Mouse (Mus musculus) kidney, postnatal 0 days (tissue): ENCODE data around the gene 4933402D24Rik. TPM values are rescaled to one million over a fixed set of nuclear protein-coding genes. Genes with fewer than 3 reads are reported as not detected.
A peak's percentile ranks its signal among the peaks of the same experiment; 100 is the strongest.

Experiments used
- ATAC-seq: fragments of 200-750 bp; cut with Nextera tagmentation; replicated peaks from 2 replicates; pipeline ENCODE4 v1.8.0; 2017; ENCODE audit warnings: low read depth, moderate number of reproducible peaks, moderate TSS enrichment, moderate library complexity; ENCODE audit not compliant: low FRiP score
- DNase-seq: peaks from one replicate; pipeline ENCODE4 v3.0.0-alpha.2; 2016; ENCODE audit warnings: low spot score
- H3K27ac ChIP-seq: fragments of 300-500 bp; sonication (generic); 2 replicates; pipeline ENCODE4 v1.5.1; 2014; ENCODE audit warnings: mild to moderate bottlenecking
- H3K27me3 ChIP-seq: fragments of 300-500 bp; sonication (generic); 2 replicates; pipeline ENCODE4 v1.6.1; 2014; ENCODE audit warnings: low read length, mixed read lengths; ENCODE audit not compliant: insufficient read depth
- H3K36me3 ChIP-seq: fragments of 300-500 bp; sonication (generic); 2 replicates; pipeline ENCODE4 v1.6.1; 2014; ENCODE audit warnings: low read length, mixed read lengths; ENCODE audit not compliant: insufficient read depth
- H3K4me1 ChIP-seq: fragments of 300-500 bp; sonication (generic); replicated peaks from 2 replicates; pipeline ENCODE4 v1.6.1; 2014; ENCODE audit warnings: antibody characterized with exemption, low read length, mixed read lengths; ENCODE audit not compliant: insufficient read depth
- H3K4me2 ChIP-seq: fragments of 300-500 bp; sonication (generic); 2 replicates; pipeline ENCODE4 v1.6.1; 2014; ENCODE audit warnings: mild to moderate bottlenecking, low read length, moderate library complexity, mixed read lengths
- H3K4me3 ChIP-seq: fragments of 300-500 bp; sonication (generic); replicated peaks from 2 replicates; pipeline ENCODE4 v1.5.1; 2014; ENCODE audit warnings: low read depth, low read length
- H3K9ac ChIP-seq: fragments of 300-500 bp; sonication (generic); 2 replicates; pipeline ENCODE4 v1.6.1; 2014; ENCODE audit warnings: low read depth, low read length
- H3K9me3 ChIP-seq: fragments of 300-500 bp; sonication (generic); replicated peaks from 2 replicates; pipeline ENCODE4 v1.6.1; 2016; ENCODE audit warnings: low read length, inconsistent platforms, mixed read lengths
- CTCF ChIP-seq: IDR thresholded peaks from 2 replicates; pipeline ENCODE4 v1.5.1; 2016; ENCODE audit warnings: antibody characterized with exemption, low read depth, mild to moderate bottlenecking, moderate library complexity
- WGBS: fragments of 180-500 bp; shearing (Covaris S2); extraction: QIAGEN DNeasy Blood & Tissue Kit; methylation state at CpG from one replicate; pipeline ENCODE4 v1.1.7; 2014; 5-methylcytosine and 5-hydroxymethylcytosine counted together
- polyA plus RNA-seq: library from polyadenylated mRNA; unstranded; fragments of >200 nt; fragmentation: Nextera tagmentation; extraction: Ambion mirVana; gene quantifications from 2 replicates; pipeline ENCODE4 v1.2.1, GENCODE M21; 2015

Gene 4933402D24Rik
- not detected in 2 replicates for polyA plus RNA-seq

DNA sequence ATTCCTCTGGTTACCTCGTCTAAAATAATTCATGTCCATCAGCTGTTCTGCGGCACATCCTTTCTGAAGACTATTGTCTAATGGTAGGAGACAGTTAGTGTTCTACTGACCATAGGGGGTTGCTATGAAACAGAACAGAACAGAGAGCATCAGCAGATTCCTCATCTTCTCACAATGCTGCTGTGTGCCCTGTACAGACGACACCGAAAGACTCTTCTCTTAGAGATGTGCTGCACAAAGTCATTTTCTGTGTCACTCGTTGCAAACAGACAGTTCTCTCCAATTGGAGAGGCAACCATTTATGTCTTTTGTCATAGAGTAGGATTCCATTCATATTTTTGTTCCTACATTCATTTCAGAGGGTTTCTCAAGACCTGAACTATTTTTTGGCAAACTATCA, at the start of gene 4933402D24Rik:
4933402D24Rik (minus strand) TSS at position 101 of the 400 bp plus-strand sequence.
- Histone ChIP-seq H3K4me2 (no peak within 1 kb of the TSS), H3K36me3 (no peaks in the 10 kb centered on the region), H3K4me3 (no peak within 1 kb of the TSS), H3K9ac (no peak within 1 kb of the TSS), H3K27me3 (no peaks in the 10 kb centered on the region), H3K27ac (no peak within 1 kb of the TSS), H3K9me3 (no peaks in the 10 kb centered on the region), H3K4me1 (no peaks in the 10 kb centered on the region)
- TF ChIP-seq CTCF, result no peak
- WGBS, result 68% methylated on average over 5 of the region's 5 CpGs
- DNase-seq (no peak), ATAC-seq (no peak)

DNA sequence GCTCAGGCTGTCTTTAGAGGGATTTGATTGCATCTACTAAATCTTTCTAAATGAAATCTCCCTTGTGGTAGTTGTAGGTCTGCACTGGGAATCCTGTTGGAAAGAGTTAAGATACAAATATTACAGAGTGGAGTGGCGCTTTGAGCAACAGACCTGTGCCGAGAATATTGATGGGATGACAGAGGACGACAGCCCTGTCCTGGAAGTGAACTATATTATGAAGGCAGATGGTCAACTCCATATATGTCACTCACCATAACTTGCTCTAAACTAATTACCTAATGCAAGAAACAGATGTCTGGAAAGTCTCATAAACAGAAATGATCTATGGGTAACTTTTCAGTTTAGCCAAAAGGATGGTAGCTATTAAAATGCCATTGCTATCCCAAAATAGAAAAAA, 39.5 kb upstream of the 4933402D24Rik start:
- Histone ChIP-seq H3K4me3 (no peak overlapping the region), H3K27ac (no peak overlapping the region), H3K36me3 (no peaks in the 10 kb centered on the region), H3K9ac (no peak overlapping the region), H3K4me2 (no peak overlapping the region), H3K9me3 (no peaks in the 10 kb centered on the region), H3K4me1 (no peaks in the 10 kb centered on the region), H3K27me3 (no peaks in the 10 kb centered on the region)
- WGBS, result 28% methylated on average over 3 of the region's 3 CpGs
- ATAC-seq (no peak), DNase-seq (peak; percentile 37)
- TF ChIP-seq CTCF, result no peak

DNA sequence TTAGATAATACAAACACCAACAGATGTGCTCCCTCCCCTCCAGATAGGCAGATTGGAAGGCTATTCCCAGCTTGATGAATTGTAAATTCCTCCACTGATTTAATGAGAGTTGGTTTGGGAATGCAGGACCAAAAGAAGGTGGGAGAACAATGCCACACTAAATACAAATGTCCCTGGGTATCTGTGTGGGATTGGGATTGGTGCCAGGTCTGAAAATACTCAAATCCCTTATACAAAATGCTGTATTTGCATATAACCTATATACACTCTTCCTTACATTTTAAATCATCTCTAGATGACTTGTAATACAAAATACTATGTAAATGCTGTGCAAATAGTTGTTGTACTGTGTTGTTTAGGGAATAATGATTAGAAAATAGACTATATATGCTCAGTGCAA, 36.0 kb upstream of the 4933402D24Rik start:
- Histone ChIP-seq H3K4me1 (no peaks in the 10 kb centered on the region), H3K9ac (no peak overlapping the region), H3K27ac (no peak overlapping the region), H3K4me2 (no peak overlapping the region), H3K9me3 (no peaks in the 10 kb centered on the region), H3K27me3 (no peaks in the 10 kb centered on the region), H3K4me3 (no peak overlapping the region), H3K36me3 (no peaks in the 10 kb centered on the region)
- no peak for TF ChIP-seq CTCF
- ATAC-seq (no peak), DNase-seq (no peak)

DNA sequence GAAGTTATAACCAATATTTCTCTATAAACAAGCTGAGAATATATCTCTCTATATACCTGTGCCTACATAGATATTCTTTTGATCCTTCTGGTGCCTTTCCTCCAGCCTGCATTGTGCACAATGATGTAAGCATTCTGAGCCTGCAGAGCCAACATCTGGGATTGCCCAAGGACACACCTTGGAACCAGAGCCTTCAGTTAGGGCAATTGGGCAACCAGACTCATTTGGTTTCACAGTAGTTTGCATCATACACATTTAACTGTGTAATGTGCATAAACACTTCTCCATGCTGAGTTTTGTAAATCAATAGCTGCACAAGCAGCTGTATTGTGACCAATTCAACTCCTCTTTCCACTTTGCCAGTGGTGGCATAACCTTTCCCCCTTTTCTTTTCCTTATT, 25.3 kb upstream of the 4933402D24Rik start:
- ATAC-seq (no peak), DNase-seq (no peak)
- Histone ChIP-seq H3K36me3 (no peaks in the 10 kb centered on the region), H3K4me1 (no peaks in the 10 kb centered on the region), H3K27me3 (no peaks in the 10 kb centered on the region), H3K4me3 (no peak overlapping the region), H3K27ac (no peak overlapping the region), H3K9me3 (no peaks in the 10 kb centered on the region), H3K9ac (no peak overlapping the region), H3K4me2 (no peak overlapping the region)
- TF ChIP-seq CTCF, result no peak

DNA sequence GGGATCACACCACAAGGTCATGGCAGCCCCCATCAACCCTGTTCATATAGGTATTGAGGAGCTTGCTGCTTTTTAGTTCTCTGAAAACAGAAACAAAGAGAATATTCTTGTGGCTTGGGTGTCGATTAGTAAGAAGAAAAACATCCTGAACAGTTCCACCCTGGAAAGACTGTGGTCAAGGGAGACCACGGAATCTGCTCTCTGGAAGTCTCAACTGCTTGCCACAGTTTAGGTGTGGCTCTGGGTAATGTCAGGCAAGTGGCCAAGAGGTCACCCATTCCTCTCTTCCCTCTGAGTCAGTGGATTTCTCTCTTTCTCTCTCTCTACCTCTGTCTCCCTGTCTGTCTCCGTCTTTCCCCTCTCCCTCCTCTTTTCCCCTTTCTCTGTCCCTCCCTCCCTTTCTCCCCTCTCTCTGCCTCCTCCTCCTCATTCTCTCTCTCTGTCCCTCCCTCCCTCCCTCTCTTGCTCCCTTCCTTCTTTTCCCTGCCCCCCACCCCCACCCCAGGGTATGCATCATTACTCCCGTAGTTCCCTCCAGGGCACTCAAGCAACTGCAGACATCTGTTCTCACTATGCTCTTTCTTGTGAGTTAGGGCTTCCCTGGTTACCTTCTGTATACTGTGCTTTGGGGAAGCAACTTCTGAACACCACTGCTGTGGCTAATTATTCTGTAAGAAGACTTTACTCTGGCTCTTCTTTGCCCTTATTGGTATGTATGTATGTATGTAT, 8.0 kb upstream of the 4933402D24Rik start:
- Histone ChIP-seq H3K9ac (no peak overlapping the region), H3K4me1 (no peaks in the 10 kb centered on the region), H3K27ac (no peak overlapping the region), H3K27me3 (no peaks in the 10 kb centered on the region), H3K4me3 (no peak overlapping the region), H3K36me3 (no peaks in the 10 kb centered on the region), H3K9me3 (no peaks in the 10 kb centered on the region), H3K4me2 (no peak overlapping the region)
- no peak for DNase-seq
- ATAC-seq, result no peak
- TF ChIP-seq CTCF, result no peak
- 25% methylated on average over 4 of the region's 4 CpGs for WGBS

DNA sequence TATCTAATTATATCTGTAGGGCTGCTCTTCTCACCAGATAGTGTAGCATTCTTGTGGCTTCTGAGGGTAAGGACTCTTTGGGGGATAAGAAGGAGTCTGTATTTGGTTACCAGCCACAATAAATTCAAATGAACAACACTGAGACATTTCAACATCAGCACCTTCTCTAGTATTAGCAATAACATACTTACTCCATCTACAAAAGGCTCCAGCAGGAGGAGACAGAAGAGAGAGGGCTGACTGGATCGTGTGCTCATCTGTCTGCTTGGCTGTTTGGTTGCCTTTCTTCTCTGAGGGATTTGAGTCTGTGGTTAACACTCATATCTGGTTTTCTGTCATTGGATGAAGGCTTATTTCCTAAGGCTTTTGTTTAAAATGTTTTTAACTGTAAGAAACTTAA, 7.3 kb upstream of the 4933402D24Rik start:
- H3K9ac ChIP-seq, result no peak overlapping the region
- no peaks in the 10 kb centered on the region for H3K27me3 ChIP-seq
- no peak overlapping the region for H3K27ac ChIP-seq
- no peak overlapping the region for H3K4me2 ChIP-seq
- no peak overlapping the region for H3K4me3 ChIP-seq
- ATAC-seq (no peak), DNase-seq (peak; percentile 45)
- no peaks in the 10 kb centered on the region for H3K9me3 ChIP-seq
- no peak for TF ChIP-seq CTCF
- no peaks in the 10 kb centered on the region for H3K36me3 ChIP-seq
- no peaks in the 10 kb centered on the region for H3K4me1 ChIP-seq
- WGBS, result 34% methylated on average over 1 of the region's 1 CpGs

DNA sequence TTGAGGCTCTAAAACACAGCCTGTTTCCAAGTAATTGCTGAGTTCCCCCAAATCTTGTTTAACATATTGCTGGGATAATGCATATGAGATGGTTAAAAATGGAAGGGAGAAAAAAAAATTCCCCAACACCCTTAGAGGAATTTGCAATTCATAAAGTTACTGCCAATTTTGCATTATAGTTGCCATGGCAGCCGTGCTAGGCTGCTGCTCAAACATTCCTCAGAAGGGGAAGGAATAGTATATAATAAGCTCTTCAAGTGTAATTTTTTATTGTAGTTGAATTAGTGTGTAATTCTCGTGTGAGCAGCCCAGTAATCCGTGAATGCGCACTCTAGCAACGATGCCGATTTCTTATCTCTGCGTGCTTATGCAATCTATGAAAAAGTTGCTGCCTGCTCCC, 1.2 kb upstream of the 4933402D24Rik start:
- TF ChIP-seq CTCF, result no peak
- 67% methylated on average over 7 of the region's 7 CpGs for WGBS
- no peaks in the 10 kb centered on the region for H3K36me3 ChIP-seq
- no peaks in the 10 kb centered on the region for H3K4me1 ChIP-seq
- H3K4me3 ChIP-seq, result no peak overlapping the region
- ATAC-seq (no peak), DNase-seq (peak; percentile 52)
- H3K9ac ChIP-seq, result no peak overlapping the region
- H3K4me2 ChIP-seq, result no peak overlapping the region
- no peaks in the 10 kb centered on the region for H3K27me3 ChIP-seq
- no peaks in the 10 kb centered on the region for H3K9me3 ChIP-seq
- H3K27ac ChIP-seq, result no peak overlapping the region
